Mouse (Mus musculus) cerebellum, adult 9-11 months (tissue): ENCODE results near the gene Ifng.

Source experiments
- DNase-seq: peaks from one replicate; pipeline ENCODE4 v3.0.0; 2022

Gene Ifng

GRCm38 (mm10) chr10:118480793-118481192 lies 39.9 kb downstream of the Ifng start:
- no peak for DNase-seq

GRCm38 (mm10) chr10:118494109-118494508 lies 53.3 kb downstream of the Ifng start:
- no peak for DNase-seq

- DNase-seq: no peak
Measured at GRCm38 (mm10) chr10:118495362-118495761, 54.5 kb downstream of the Ifng start.
